Mouse (Mus musculus) embryonic facial prominence, embryonic 15.5 days (tissue): ENCODE results near the gene Spsb2. TPM values are rescaled to one million over a fixed set of nuclear protein-coding genes. Genes with fewer than 3 reads are reported as not detected.
A peak's percentile ranks its signal among the peaks of the same experiment; 100 is the strongest.
"Not testable (repeated sequence)": the region's sequence is repeated elsewhere in the genome, so short reads cannot be mapped to it uniquely, and the experiment has no call there.

Source experiments
- ATAC-seq: fragments of 200-750 bp; cut with Nextera tagmentation; 2 replicates; pipeline ENCODE4 v1.8.0; 2017; ENCODE audit warnings: low read depth, moderate TSS enrichment; ENCODE audit not compliant: insufficient number of reproducible peaks, low FRiP score, low TSS enrichment
- H3K27ac ChIP-seq: fragments of 300-500 bp; sonication (generic); replicated peaks from 2 replicates; pipeline ENCODE4 v1.5.1; 2015; ENCODE audit warnings: mild to moderate bottlenecking, inconsistent platforms
- H3K27me3 ChIP-seq: fragments of 300-500 bp; sonication (generic); 2 replicates; pipeline ENCODE4 v1.6.1; 2015; ENCODE audit warnings: inconsistent platforms
- H3K36me3 ChIP-seq: fragments of 300-500 bp; sonication (generic); 2 replicates; pipeline ENCODE4 v1.6.1; 2015; ENCODE audit warnings: mild to moderate bottlenecking, inconsistent platforms
- H3K4me1 ChIP-seq: fragments of 300-500 bp; sonication (generic); 2 replicates; pipeline ENCODE4 v1.6.1; 2015; ENCODE audit warnings: inconsistent platforms
- H3K4me2 ChIP-seq: fragments of 300-500 bp; sonication (generic); replicated peaks from 2 replicates; pipeline ENCODE4 v1.6.1; 2015; ENCODE audit warnings: mild to moderate bottlenecking, inconsistent platforms
- H3K4me3 ChIP-seq: fragments of 300-500 bp; sonication (generic); replicated peaks from 2 replicates; pipeline ENCODE4 v1.5.1; 2015; ENCODE audit warnings: mild to moderate bottlenecking, inconsistent platforms
- H3K9ac ChIP-seq: fragments of 300-500 bp; sonication (generic); 2 replicates; pipeline ENCODE4 v1.6.1; 2015; ENCODE audit warnings: inconsistent platforms
- H3K9me3 ChIP-seq: fragments of 300-500 bp; sonication (generic); replicated peaks from 2 replicates; pipeline ENCODE4 v1.6.1; 2016; ENCODE audit warnings: inconsistent platforms
- WGBS: fragments of 180-500 bp; shearing (Covaris S2); methylation state at CpG from one replicate; pipeline ENCODE4 v1.1.7; 2015; 5-methylcytosine and 5-hydroxymethylcytosine counted together
- polyA plus RNA-seq: library from polyadenylated mRNA; unstranded; fragments of >200 nt; fragmentation: Nextera tagmentation; extraction: Ambion mirVana; gene quantifications from 2 replicates; pipeline ENCODE4 v1.2.1, GENCODE M21; 2015

Spsb2 gene
- polyA plus RNA-seq, 1 experiment from 2014 or later: 16.4 TPM

- peaks cover 15% of the 10 kb centered on the region for H3K4me1 ChIP-seq
- H3K4me2 ChIP-seq: no peak overlapping the region
- H3K27me3 ChIP-seq: no peaks in the 10 kb centered on the region
- H3K9me3 ChIP-seq: no peaks in the 10 kb centered on the region
- H3K27ac ChIP-seq: no peak overlapping the region
- no peak overlapping the region for H3K4me3 ChIP-seq
- H3K36me3 ChIP-seq: peaks cover 73% of the 10 kb centered on the region
- no peak overlapping the region for H3K9ac ChIP-seq
- 96% methylated on average over 8 of the region's 8 CpGs for WGBS
- ATAC-seq: no peak
These were observed 9.1 kb downstream of the Spsb2 start for GRCm38 (mm10) chr6:124817563-124817962.

DNA sequence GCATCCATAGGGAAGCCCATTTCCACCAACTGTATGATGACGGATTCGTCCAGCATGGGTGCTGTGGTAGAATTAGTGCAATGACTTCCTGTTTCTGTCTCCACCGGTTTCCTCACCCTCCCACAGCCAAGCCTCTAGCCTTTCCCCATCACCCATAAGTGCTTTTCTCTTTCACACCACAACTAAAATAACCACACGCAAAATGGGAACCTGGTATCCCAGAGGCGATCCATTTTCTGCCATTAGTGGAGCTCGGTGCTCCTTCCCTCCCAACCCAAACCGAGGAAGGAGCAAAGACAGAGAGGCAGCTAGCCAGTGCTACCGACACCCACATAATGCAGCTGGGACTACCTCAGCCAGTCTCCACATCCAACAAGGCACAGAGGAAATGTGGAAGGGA lies 9.5 kb downstream of the Spsb2 start:
- no peaks in the 10 kb centered on the region for H3K9me3 ChIP-seq
- H3K4me1 ChIP-seq: peaks cover 11% of the 10 kb centered on the region
- ATAC-seq: no peak
- H3K27ac ChIP-seq: no peak overlapping the region
- peaks cover 77% of the 10 kb centered on the region for H3K36me3 ChIP-seq
- 85% methylated on average over 8 of the region's 8 CpGs for WGBS
- no peak overlapping the region for H3K9ac ChIP-seq
- H3K27me3 ChIP-seq: no peaks in the 10 kb centered on the region
- no peak overlapping the region for H3K4me3 ChIP-seq
- no peak overlapping the region for H3K4me2 ChIP-seq

DNA sequence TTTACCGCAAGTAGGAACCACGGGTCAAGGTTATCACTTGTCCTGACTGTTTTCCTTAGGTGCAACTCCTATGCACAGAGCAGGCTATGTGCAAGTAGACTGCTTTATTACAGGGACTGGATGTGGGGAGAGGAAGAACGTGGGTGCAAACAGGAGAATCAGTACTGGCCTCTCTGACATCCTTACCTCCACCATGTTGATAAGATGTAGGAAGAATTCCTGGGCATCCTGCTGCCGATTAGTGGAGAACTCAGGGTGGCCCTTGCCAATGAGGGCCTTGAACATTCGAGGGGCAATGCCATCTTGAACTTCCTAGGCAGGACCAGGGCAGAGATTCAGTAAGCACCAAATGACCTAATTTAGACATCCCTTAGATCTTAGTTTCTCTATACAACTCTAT lies 12.4 kb downstream of the Spsb2 start:
- no peak for ATAC-seq
- Histone ChIP-seq H3K27me3 (no peaks in the 10 kb centered on the region), H3K27ac (no peak overlapping the region), H3K9me3 (no peaks in the 10 kb centered on the region), H3K4me3 (no peak overlapping the region), H3K4me1 (no peaks in the 10 kb centered on the region), H3K9ac (no peak overlapping the region), H3K36me3 (peaks cover 98% of the 10 kb centered on the region), H3K4me2 (no peak overlapping the region)
- WGBS: 90% methylated on average over 5 of the region's 5 CpGs

GRCm38 (mm10) chr6:124822049-124822448 lies 13.6 kb downstream of the Spsb2 start:
- Histone ChIP-seq H3K4me1 (no peaks in the 10 kb centered on the region), H3K27me3 (no peaks in the 10 kb centered on the region), H3K27ac (no peak overlapping the region), H3K9me3 (no peaks in the 10 kb centered on the region), H3K36me3 (peaks cover 94% of the 10 kb centered on the region), H3K4me3 (no peak overlapping the region), H3K9ac (no peak overlapping the region), H3K4me2 (no peak overlapping the region)
- 94% methylated on average over 4 of the region's 4 CpGs for WGBS
- ATAC-seq: no peak

- ATAC-seq: no peak
- Histone ChIP-seq H3K4me3 (peak overlapping the region; percentile 82), H3K36me3 (peaks cover 50% of the 10 kb centered on the region), H3K4me2 (peak overlapping the region; percentile 85), H3K9ac (peak overlapping the region; percentile 37), H3K4me1 (peaks cover 27% of the 10 kb centered on the region), H3K9me3 (no peaks in the 10 kb centered on the region), H3K27ac (peak overlapping the region; percentile 81), H3K27me3 (no peaks in the 10 kb centered on the region)
- WGBS: 18% methylated on average over 10 of the region's 10 CpGs
These were observed 19.7 kb downstream of the Spsb2 start for GRCm38 (mm10) chr6:124828101-124828592.

- peak within 1 kb of the TSS; percentile 65 for H3K9ac ChIP-seq
- no peaks in the 10 kb centered on the region for H3K9me3 ChIP-seq
- ATAC-seq: peak; percentile 95
- H3K4me1 ChIP-seq: peaks cover 30% of the 10 kb centered on the region
- H3K4me2 ChIP-seq: peak within 1 kb of the TSS; percentile 95
- H3K36me3 ChIP-seq: peaks cover 46% of the 10 kb centered on the region
- H3K27ac ChIP-seq: peak within 1 kb of the TSS; percentile 93
- H3K27me3 ChIP-seq: no peaks in the 10 kb centered on the region
- under 1% methylated on average over 55 of the region's 55 CpGs for WGBS
- peak within 1 kb of the TSS; percentile 82 for H3K4me3 ChIP-seq
These were observed 20.7 kb downstream of the Spsb2 start, which contains the start of the genes Usp5 and Cdca3 for GRCm38 (mm10) chr6:124828868-124829798. Usp5 (minus strand) TSS chr6:124829484. Cdca3 (plus strand) TSS chr6:124829547.

- H3K27ac ChIP-seq: peak overlapping the region; percentile 93
- no peaks in the 10 kb centered on the region for H3K27me3 ChIP-seq
- WGBS: under 1% methylated on average over 38 of the region's 38 CpGs
- H3K9ac ChIP-seq: peak overlapping the region; percentile 65
- H3K4me2 ChIP-seq: peak overlapping the region; percentile 95
- H3K9me3 ChIP-seq: no peaks in the 10 kb centered on the region
- peak; percentile 88 for ATAC-seq
- peak overlapping the region; percentile 82 for H3K4me3 ChIP-seq
- peaks cover 38% of the 10 kb centered on the region for H3K36me3 ChIP-seq
- peaks cover 30% of the 10 kb centered on the region for H3K4me1 ChIP-seq
These were observed 21.6 kb downstream of the Spsb2 start for GRCm38 (mm10) chr6:124829799-124830700.

- peak overlapping the region; percentile 95 for H3K4me2 ChIP-seq
- H3K36me3 ChIP-seq: peaks cover 26% of the 10 kb centered on the region
- H3K9me3 ChIP-seq, H3K9ac ChIP-seq, H3K27me3 ChIP-seq, ATAC-seq, H3K27ac ChIP-seq, H3K4me3 ChIP-seq: not testable (repeated sequence)
- peaks cover 30% of the 10 kb centered on the region for H3K4me1 ChIP-seq
- WGBS: 89% methylated on average over 4 of the region's 4 CpGs
These were observed 22.7 kb downstream of the Spsb2 start for GRCm38 (mm10) chr6:124831199-124831598.

GRCm38 (mm10) chr6:124831649-124832048 lies 23.2 kb downstream of the Spsb2 start:
- H3K9ac ChIP-seq: no peak overlapping the region
- no peaks in the 10 kb centered on the region for H3K27me3 ChIP-seq
- H3K4me3 ChIP-seq: no peak overlapping the region
- H3K4me2 ChIP-seq: 0 out of 2 replicates have a peak overlapping the region, but pooled peaks have one; percentile 95
- H3K4me1 ChIP-seq: peaks cover 30% of the 10 kb centered on the region
- peaks cover 24% of the 10 kb centered on the region for H3K36me3 ChIP-seq
- no peak overlapping the region for H3K27ac ChIP-seq
- 91% methylated on average over 8 of the region's 8 CpGs for WGBS
- no peaks in the 10 kb centered on the region for H3K9me3 ChIP-seq
- no peak for ATAC-seq

- H3K27ac ChIP-seq: no peak overlapping the region
- 75% methylated on average over 6 of the region's 6 CpGs for WGBS
- H3K4me3 ChIP-seq: no peak overlapping the region
- no peak overlapping the region for H3K4me2 ChIP-seq
- peaks cover 20% of the 10 kb centered on the region for H3K36me3 ChIP-seq
- no peaks in the 10 kb centered on the region for H3K27me3 ChIP-seq
- peaks cover 19% of the 10 kb centered on the region for H3K4me1 ChIP-seq
- no peaks in the 10 kb centered on the region for H3K9me3 ChIP-seq
- H3K9ac ChIP-seq: no peak overlapping the region
- no peak for ATAC-seq
These were observed 26.1 kb downstream of the Spsb2 start for GRCm38 (mm10) chr6:124834512-124835081.
